Mouse (Mus musculus) embryonic facial prominence, embryonic 15.5 days (tissue): ENCODE measurements around the gene Evi2. TPM values are rescaled to one million over a fixed set of nuclear protein-coding genes. Genes with fewer than 3 reads are reported as not detected.

Experiments used
- ATAC-seq: fragments of 200-750 bp; cut with Nextera tagmentation; 2 replicates; pipeline ENCODE4 v1.8.0; 2017; ENCODE audit warnings: low read depth, moderate TSS enrichment; ENCODE audit not compliant: insufficient number of reproducible peaks, low FRiP score, low TSS enrichment
- H3K27ac ChIP-seq: fragments of 300-500 bp; sonication (generic); replicated peaks from 2 replicates; pipeline ENCODE4 v1.5.1; 2015; ENCODE audit warnings: mild to moderate bottlenecking, inconsistent platforms
- H3K27me3 ChIP-seq: fragments of 300-500 bp; sonication (generic); 2 replicates; pipeline ENCODE4 v1.6.1; 2015; ENCODE audit warnings: inconsistent platforms
- H3K36me3 ChIP-seq: fragments of 300-500 bp; sonication (generic); 2 replicates; pipeline ENCODE4 v1.6.1; 2015; ENCODE audit warnings: mild to moderate bottlenecking, inconsistent platforms
- H3K4me1 ChIP-seq: fragments of 300-500 bp; sonication (generic); 2 replicates; pipeline ENCODE4 v1.6.1; 2015; ENCODE audit warnings: inconsistent platforms
- H3K4me2 ChIP-seq: fragments of 300-500 bp; sonication (generic); replicated peaks from 2 replicates; pipeline ENCODE4 v1.6.1; 2015; ENCODE audit warnings: mild to moderate bottlenecking, inconsistent platforms
- H3K4me3 ChIP-seq: fragments of 300-500 bp; sonication (generic); replicated peaks from 2 replicates; pipeline ENCODE4 v1.5.1; 2015; ENCODE audit warnings: mild to moderate bottlenecking, inconsistent platforms
- H3K9ac ChIP-seq: fragments of 300-500 bp; sonication (generic); 2 replicates; pipeline ENCODE4 v1.6.1; 2015; ENCODE audit warnings: inconsistent platforms
- H3K9me3 ChIP-seq: fragments of 300-500 bp; sonication (generic); replicated peaks from 2 replicates; pipeline ENCODE4 v1.6.1; 2016; ENCODE audit warnings: inconsistent platforms
- WGBS: fragments of 180-500 bp; shearing (Covaris S2); methylation state at CpG from one replicate; pipeline ENCODE4 v1.1.7; 2015; 5-methylcytosine and 5-hydroxymethylcytosine counted together
- polyA plus RNA-seq: library from polyadenylated mRNA; unstranded; fragments of >200 nt; fragmentation: Nextera tagmentation; extraction: Ambion mirVana; gene quantifications from 2 replicates; pipeline ENCODE4 v1.2.1, GENCODE M21; 2015

Gene Evi2
- polyA plus RNA-seq, 1 experiment from 2014 or later = 0.64 TPM

DNA sequence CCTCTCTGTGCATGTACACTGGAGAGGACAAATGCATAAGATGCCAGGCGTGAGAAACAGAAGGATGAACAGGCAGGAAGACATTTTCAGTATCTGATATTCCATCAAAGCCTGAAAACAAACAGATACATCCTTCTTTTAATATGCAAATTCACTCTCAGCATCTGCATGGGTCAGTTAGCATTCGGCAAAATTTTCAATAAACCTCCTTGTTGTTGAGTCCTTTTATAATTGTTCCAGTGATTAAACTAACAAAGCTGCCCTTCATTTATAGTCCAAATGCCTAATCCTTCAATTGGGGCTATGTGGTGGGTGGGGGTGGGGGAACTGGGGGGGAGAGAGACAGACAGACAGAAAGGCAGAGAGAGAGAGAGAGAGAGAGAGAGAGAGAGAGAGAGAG lies 27.5 kb downstream of the Evi2 start:
- Histone ChIP-seq H3K9me3 (no peaks in the 10 kb centered on the region), H3K36me3 (no peaks in the 10 kb centered on the region), H3K4me3 (no peak overlapping the region), H3K4me1 (no peaks in the 10 kb centered on the region), H3K4me2 (no peak overlapping the region), H3K27me3 (no peaks in the 10 kb centered on the region), H3K27ac (no peak overlapping the region), H3K9ac (no peak overlapping the region)
- ATAC-seq = no peak
- 65% methylated on average over 2 of the region's 2 CpGs for WGBS

GRCm38 (mm10) chr11:79494976-79495800 lies 35.2 kb downstream of the Evi2 start:
- no peak overlapping the region for H3K27ac ChIP-seq
- whole genome bisulfite sequencing = 72% methylated on average over 10 of the region's 10 CpGs
- ATAC-seq = no peak
- H3K4me1 ChIP-seq = no peaks in the 10 kb centered on the region
- H3K4me2 ChIP-seq = no peak overlapping the region
- no peak overlapping the region for H3K4me3 ChIP-seq
- H3K9me3 ChIP-seq = no peaks in the 10 kb centered on the region
- H3K36me3 ChIP-seq = peaks cover 8% of the 10 kb centered on the region; the same call in 1 of the 2 replicates
- H3K27me3 ChIP-seq = no peaks in the 10 kb centered on the region
- no peak overlapping the region for H3K9ac ChIP-seq

DNA sequence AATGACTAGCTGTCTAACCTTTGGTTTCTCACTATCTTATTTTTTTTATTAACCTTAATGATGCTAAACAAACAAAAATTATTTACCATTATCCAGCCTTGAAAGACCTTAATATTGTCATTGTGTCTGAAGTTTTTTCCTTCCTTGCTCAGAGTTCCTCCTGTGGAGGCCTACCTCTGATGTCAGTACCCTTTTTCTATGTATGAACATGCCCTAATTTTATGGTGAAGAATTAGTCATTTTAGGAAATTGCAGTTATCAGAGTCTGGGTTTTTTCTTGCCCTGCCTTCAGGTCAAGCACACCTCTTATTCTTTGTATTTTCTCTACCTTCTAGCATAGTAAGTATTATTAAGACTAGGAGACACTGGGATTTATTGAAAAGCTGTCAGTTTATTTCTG lies 45.7 kb downstream of the Evi2 start:
- Histone ChIP-seq H3K4me1 (no peaks in the 10 kb centered on the region), H3K27ac (no peak overlapping the region), H3K9ac (no peak overlapping the region), H3K4me2 (no peak overlapping the region), H3K4me3 (no peak overlapping the region), H3K27me3 (no peaks in the 10 kb centered on the region), H3K9me3 (no peaks in the 10 kb centered on the region), H3K36me3 (peaks cover 9% of the 10 kb centered on the region; the same call in 1 of the 2 replicates)
- ATAC-seq = no peak

DNA sequence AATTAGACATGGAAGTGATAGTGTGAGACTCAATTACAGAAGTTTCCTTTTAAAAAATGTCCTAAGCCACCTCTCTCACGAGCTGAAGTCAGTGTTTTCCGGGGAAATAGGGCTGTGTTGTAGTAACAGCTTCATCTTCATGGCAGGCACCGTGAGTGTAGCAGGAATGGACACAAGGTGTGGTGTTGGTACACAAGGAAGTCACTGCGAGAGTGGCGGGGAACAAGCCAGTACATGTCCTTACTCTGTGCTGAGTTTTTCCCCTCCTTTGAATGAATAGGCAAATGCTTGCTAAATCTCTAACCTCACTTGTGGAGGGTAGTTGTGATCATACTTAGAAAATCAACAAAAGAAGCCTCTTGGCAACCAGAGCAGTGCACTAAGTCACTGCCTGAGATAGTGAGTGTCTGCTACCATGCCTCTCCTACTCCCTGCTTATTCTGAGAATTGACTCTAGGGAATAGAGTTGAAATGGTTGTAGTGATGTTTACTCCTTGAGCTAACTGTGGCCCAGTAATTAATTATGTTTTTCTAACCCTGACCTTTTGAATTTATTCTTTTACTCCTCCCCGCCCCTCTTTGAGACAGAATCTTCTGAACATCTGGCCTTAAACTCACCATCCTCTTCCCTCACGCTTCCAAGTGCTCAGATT lies 46.4 kb downstream of the Evi2 start:
- Histone ChIP-seq H3K27ac (no peak overlapping the region), H3K9ac (no peak overlapping the region), H3K9me3 (no peaks in the 10 kb centered on the region), H3K4me1 (no peaks in the 10 kb centered on the region), H3K27me3 (no peaks in the 10 kb centered on the region), H3K4me3 (no peak overlapping the region), H3K36me3 (peaks cover 9% of the 10 kb centered on the region; the same call in 1 of the 2 replicates), H3K4me2 (no peak overlapping the region)
- WGBS = 60% methylated on average over 7 of the region's 7 CpGs
- ATAC-seq = no peak

- 80% methylated on average over 6 of the region's 6 CpGs for WGBS
- Histone ChIP-seq H3K27ac (no peak overlapping the region), H3K36me3 (peaks cover 9% of the 10 kb centered on the region; the same call in 1 of the 2 replicates), H3K9ac (no peak overlapping the region), H3K9me3 (no peaks in the 10 kb centered on the region), H3K27me3 (no peaks in the 10 kb centered on the region), H3K4me2 (no peak overlapping the region), H3K4me1 (no peaks in the 10 kb centered on the region), H3K4me3 (no peak overlapping the region)
- ATAC-seq = no peak
Measured at GRCm38 (mm10) chr11:79483392-79483791, 47.0 kb downstream of the Evi2 start.

DNA sequence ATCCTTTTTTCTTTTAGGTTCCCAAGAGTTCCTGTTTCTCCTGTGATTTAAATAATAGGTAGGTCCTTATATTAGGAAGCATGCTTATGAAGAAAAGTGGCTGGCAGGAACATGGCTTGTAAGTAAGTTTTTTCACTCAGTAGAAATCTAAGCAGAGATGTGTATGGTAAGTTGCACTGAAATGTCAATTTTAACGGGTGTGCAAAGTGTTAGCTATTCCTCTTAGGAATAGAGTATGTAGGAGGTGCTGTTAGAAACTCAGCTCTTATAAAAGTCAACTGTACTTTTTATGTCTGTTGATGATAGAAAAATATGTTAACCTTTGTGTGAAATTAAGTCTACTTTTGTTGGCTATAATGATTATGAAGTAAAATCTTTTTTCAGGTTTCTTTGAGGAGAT lies 62.3 kb downstream of the Evi2 start:
- Histone ChIP-seq H3K4me2 (no peak overlapping the region), H3K9ac (no peak overlapping the region), H3K4me3 (no peak overlapping the region), H3K4me1 (no peaks in the 10 kb centered on the region), H3K36me3 (peaks cover 26% of the 10 kb centered on the region), H3K27me3 (no peaks in the 10 kb centered on the region), H3K27ac (no peak overlapping the region), H3K9me3 (no peaks in the 10 kb centered on the region)
- ATAC-seq = no peak
- 58% methylated on average over 1 of the region's 1 CpGs for WGBS

Other genes starting within 250 kb of the Evi2 start
- gene Gm9964, start 233.7 kb downstream of the Evi2 start, polyA plus RNA-seq = not detected in 2 replicates
- 6.1 and 6.4 TPM in 2 replicates for gene Nf1, start 190.9 kb downstream of the Evi2 start, polyA plus RNA-seq
- 0.21 and 0.29 TPM in 2 replicates for gene Omg, start 26.5 kb downstream of the Evi2 start, polyA plus RNA-seq
- 0.93 and 1.6 TPM in 2 replicates for gene Evi2b, start 6.8 kb downstream of the Evi2 start, polyA plus RNA-seq
- 6.9 and 7.2 TPM in 2 replicates for gene Evi2a, start within 50 bp of the Evi2 start, polyA plus RNA-seq
- gene Rab11fip4, start 60.6 kb upstream of the Evi2 start, polyA plus RNA-seq = 5.4 and 6.0 TPM in 2 replicates